Mouse (Mus musculus) 416B (cell line): ENCODE measurements around the gene Fxyd1.

Source experiments
- DNase-seq: peaks from one replicate; pipeline ENCODE4 v3.0.0; 2011; ENCODE audit warnings: low read depth

Fxyd1 gene

GRCm38 (mm10) chr7:31052636-31053434, 4.2 kb downstream of the Fxyd1 start:
- no peak for DNase-seq

- no peak for DNase-seq
Measured at GRCm38 (mm10) chr7:31052251-31052635, 4.8 kb downstream of the Fxyd1 start.

- DNase-seq, result no peak
Measured at GRCm38 (mm10) chr7:31051321-31052021, 5.5 kb downstream of the Fxyd1 start, which contains the start of gene Fxyd7. TSS of gene Fxyd7 (minus strand) at chr7:31051467.

GRCm38 (mm10) chr7:31050921-31051320, 6.1 kb downstream of the Fxyd1 start:
- no peak for DNase-seq

GRCm38 (mm10) chr7:31050487-31050886, 6.5 kb downstream of the Fxyd1 start:
- no peak for DNase-seq

- DNase-seq, result no peak
Measured at GRCm38 (mm10) chr7:31049846-31050281, 7.1 kb downstream of the Fxyd1 start.

GRCm38 (mm10) chr7:31049135-31049845, 7.7 kb downstream of the Fxyd1 start:
- DNase-seq, result peak; percentile 51

- DNase-seq, result peak; percentile 21
Measured at GRCm38 (mm10) chr7:31042431-31042910, 14.5 kb downstream of the Fxyd1 start, which contains the start of gene Fxyd5. TSS of gene Fxyd5 (minus strand) at chr7:31042481.

GRCm38 (mm10) chr7:31041662-31042315, 15.2 kb downstream of the Fxyd1 start:
- DNase-seq, result peak; percentile 91

GRCm38 (mm10) chr7:31041023-31041407, 16.0 kb downstream of the Fxyd1 start:
- peak; percentile 56 for DNase-seq

- DNase-seq, result peak; percentile 45
Measured at GRCm38 (mm10) chr7:31040281-31041022, 16.5 kb downstream of the Fxyd1 start.

GRCm38 (mm10) chr7:31039011-31039410, 18.0 kb downstream of the Fxyd1 start:
- no peak for DNase-seq

GRCm38 (mm10) chr7:31037675-31038074, 19.3 kb downstream of the Fxyd1 start:
- DNase-seq, result peak; percentile 80

- DNase-seq, result peak; percentile 96
Measured at GRCm38 (mm10) chr7:31036917-31037316, 20.1 kb downstream of the Fxyd1 start.

GRCm38 (mm10) chr7:31035291-31035690, 21.7 kb downstream of the Fxyd1 start:
- no peak for DNase-seq

- DNase-seq, result peak; percentile 61
Measured at GRCm38 (mm10) chr7:31034789-31035188, 22.2 kb downstream of the Fxyd1 start.

- peak; percentile 85 for DNase-seq
Measured at GRCm38 (mm10) chr7:31033409-31034165, 23.4 kb downstream of the Fxyd1 start.

GRCm38 (mm10) chr7:31031731-31032130, 25.3 kb downstream of the Fxyd1 start:
- peak; percentile 88 for DNase-seq

GRCm38 (mm10) chr7:31030717-31031116, 26.3 kb downstream of the Fxyd1 start:
- DNase-seq, result peak; percentile 76

- peak; percentile 80 for DNase-seq
Measured at GRCm38 (mm10) chr7:31028609-31029008, 28.4 kb downstream of the Fxyd1 start.
